Comparison of ENCODE assay signal across 10 mouse cellular contexts in the genomic region with DNA sequence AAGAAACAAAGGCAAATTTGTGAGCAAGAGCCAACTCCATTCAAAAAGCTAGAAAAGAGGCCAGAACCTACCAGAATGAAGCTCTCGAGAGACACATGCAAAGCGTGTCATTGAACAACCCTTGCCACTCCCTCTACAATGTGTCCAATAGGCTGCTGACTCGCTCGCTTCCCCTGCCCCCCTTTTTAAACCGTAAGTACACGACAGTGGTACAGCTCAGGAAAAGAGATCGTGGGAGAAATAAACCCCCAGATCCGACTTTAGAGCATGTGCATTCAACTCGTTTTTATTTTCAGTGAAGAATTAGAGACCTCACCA.
A peak's percentile ranks its signal among the peaks of the same experiment; 100 is the strongest.
DNase-seq lines count a peak whose midpoint lies in the region; ATAC-seq lines count a peak whose summit lies in the region.
"Had no signal": no experiment of that assay in that cellular context is flagged by ENCODE, and none has a peak within 500 bp of the region (broad histone marks: within the 10 kb centered on the region; RNA-seq: fewer than 3 reads in every experiment).

No protein-coding gene starts in this region.

- peak overlapping the region; percentile 14 for H3K4me3 ChIP-seq in hindbrain, embryonic 14.5 days (replicated peaks; ENCODE audit: low read length)
- peak overlapping the region; percentile 21 for H3K4me3 ChIP-seq in midbrain, embryonic 12.5 days
- H3K4me3 ChIP-seq: erythroblast, embryonic 14.5 days; liver, embryonic 15.5 days had no signal

- peaks cover 13% of the 10 kb centered on the region; the same call in 1 of the 2 replicates for H3K27me3 ChIP-seq in hindbrain, embryonic 14.5 days (ENCODE audit: control insufficient read depth, insufficient read depth, low read length)
- H3K27me3 ChIP-seq in midbrain, embryonic 12.5 days = peaks cover 53% of the 10 kb centered on the region
- H3K27me3 ChIP-seq: liver, embryonic 15.5 days had no signal

- peak; percentile 12 for DNase-seq in cerebellum, adult 9-11 months
- peak; percentile 29 for DNase-seq in embryo, embryonic 10 days (ENCODE audit: low spot score)
- DNase-seq in hindbrain, embryonic 14.5 days (ENCODE audit: low spot score) = peak; percentile 52
- DNase-seq in urinary bladder, postnatal 36 days (ENCODE audit: low spot score in 2 of 2) = no peak
- no peak for DNase-seq in kidney, adult 8-10 months
- no peak for DNase-seq in gastrocnemius, postnatal 14 days
- DNase-seq: kidney, adult 18-20 months had no signal

- WGBS in hindbrain, embryonic 14.5 days = 16% methylated on average over 9 of the region's 9 CpGs
- WGBS in midbrain, embryonic 12.5 days = 31% methylated on average over 9 of the region's 9 CpGs

- no peaks in the 10 kb centered on the region; the same call in 1 of the 2 replicates for H3K4me1 ChIP-seq in hindbrain, embryonic 14.5 days (replicated peaks; ENCODE audit: control insufficient read depth, insufficient read depth, low read length)
- peaks cover 15% of the 10 kb centered on the region for H3K4me1 ChIP-seq in midbrain, embryonic 12.5 days
- H3K4me1 ChIP-seq: liver, embryonic 15.5 days had no signal

- intact Hi-C loops in gastrocnemius, postnatal 14 days (cut with DNase I; ENCODE audit: low total_unique reads) = no loop called here

- peak overlapping the region; percentile 46 for H3K4me2 ChIP-seq in hindbrain, embryonic 14.5 days (replicated peaks)
- H3K4me2 ChIP-seq in midbrain, embryonic 12.5 days (replicated peaks) = peak overlapping the region; percentile 48
- H3K4me2 ChIP-seq: liver, embryonic 15.5 days had no signal

- no peak overlapping the region for H3K9ac ChIP-seq in hindbrain, embryonic 14.5 days
- no peak overlapping the region for H3K9ac ChIP-seq in midbrain, embryonic 12.5 days (replicated peaks)
- H3K9ac ChIP-seq: liver, embryonic 15.5 days had no signal

- H3K36me3 ChIP-seq in hindbrain, embryonic 14.5 days (replicated peaks; ENCODE audit: control insufficient read depth, insufficient read depth) = no peaks in the 10 kb centered on the region
- H3K36me3 ChIP-seq in midbrain, embryonic 12.5 days = no peaks in the 10 kb centered on the region
- H3K36me3 ChIP-seq: liver, embryonic 15.5 days had no signal

- peak overlapping the region; percentile 40; the same call in 1 of the 2 replicates for H3K27ac ChIP-seq in hindbrain, embryonic 14.5 days
- 0 out of 2 replicates have a peak overlapping the region, but pooled peaks have one; percentile 30 for H3K27ac ChIP-seq in midbrain, embryonic 12.5 days (replicated peaks)
- H3K27ac ChIP-seq: liver, embryonic 15.5 days had no signal

- ATAC-seq in hindbrain, embryonic 14.5 days (ENCODE audit: low FRiP score) = peak; percentile 92
- ATAC-seq in midbrain, embryonic 12.5 days (ENCODE audit: low FRiP score, low read depth) = peak; percentile 90

- H3K9me3 ChIP-seq in hindbrain, embryonic 14.5 days (ENCODE audit: control insufficient read depth, low read length) = no peaks in the 10 kb centered on the region
- no peaks in the 10 kb centered on the region for H3K9me3 ChIP-seq in midbrain, embryonic 12.5 days
- H3K9me3 ChIP-seq: liver, embryonic 15.5 days had no signal

Comparison
In these comparisons a context has a peak if more than half of its experiments do, and no peak if none do; other contexts are left out.
1. DNase-seq: peak in cerebellum, adult 9-11 months (single experiment), embryo, embryonic 10 days (single experiment) and hindbrain, embryonic 14.5 days (single experiment); none in urinary bladder, postnatal 36 days (0 of 2), kidney, adult 8-10 months (0 of 2) and gastrocnemius, postnatal 14 days (single experiment).